Mouse (Mus musculus): ENCODE data around the gene Zranb1.
A peak's percentile ranks its signal among the peaks of the same experiment; 100 is the strongest.

The Zranb1 gene

DNA sequence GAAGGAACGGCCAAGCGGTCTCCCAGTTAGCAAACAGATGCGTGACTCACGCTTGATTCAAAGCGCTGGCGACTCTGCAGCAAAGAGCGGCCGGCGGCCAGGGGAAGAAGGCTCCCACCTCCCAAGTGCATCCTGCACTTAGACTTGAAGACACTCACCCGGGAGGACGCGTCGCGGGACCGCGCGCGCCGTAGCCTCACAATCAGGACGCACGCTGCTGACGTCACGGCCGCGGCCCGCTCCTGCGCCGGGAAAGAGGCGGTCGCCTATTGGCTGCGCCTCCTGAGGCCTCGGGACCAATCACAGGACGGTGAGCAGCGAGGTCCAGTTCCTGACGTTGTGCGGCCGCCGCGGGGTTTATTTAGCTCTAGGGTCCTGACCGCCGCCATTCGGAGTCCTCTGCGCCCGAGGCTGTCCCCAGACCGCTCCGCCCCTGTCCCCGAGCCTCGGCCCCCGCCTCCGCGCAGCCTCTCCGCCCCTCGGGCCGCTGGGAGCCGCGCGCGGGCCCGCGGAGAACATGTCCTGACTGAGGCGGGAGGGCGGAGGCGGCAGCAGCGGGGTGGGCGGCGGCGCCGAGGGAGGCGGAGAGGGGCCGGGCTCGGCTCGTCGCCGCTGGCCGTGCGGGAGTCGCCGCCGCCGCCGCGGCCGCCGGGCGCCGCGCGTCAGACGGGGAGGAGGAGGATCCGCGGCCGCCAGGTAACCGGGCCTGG lies at the start of gene Zranb1:
Zranb1 (plus strand) TSS at position 293 of the 710 bp plus-strand sequence.
- peak; percentile 98 for DNase-seq (ENCODE audit: low spot score)

DNA sequence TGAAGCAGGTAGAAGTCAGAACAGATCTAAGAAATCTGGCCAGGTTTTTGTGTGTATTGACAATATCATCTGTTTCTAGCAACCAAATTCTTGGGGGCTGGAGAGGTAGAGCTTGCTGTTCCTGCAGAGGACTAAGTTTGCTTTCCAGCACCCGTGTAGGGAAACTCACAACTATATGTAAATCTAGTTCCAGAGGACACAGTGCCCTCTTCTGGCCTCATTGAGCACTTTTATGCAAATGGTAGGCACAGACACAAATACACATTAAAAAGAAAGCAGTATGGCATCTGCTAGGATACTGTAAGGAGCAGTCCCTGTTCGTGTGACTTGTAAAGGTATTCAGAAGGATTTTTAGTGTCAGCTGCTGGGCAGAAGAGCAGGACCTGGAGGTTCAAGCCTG lies 48.6 kb upstream of the Zranb1 start:
- DNase-seq (ENCODE audit: low spot score) = no peak

DNA sequence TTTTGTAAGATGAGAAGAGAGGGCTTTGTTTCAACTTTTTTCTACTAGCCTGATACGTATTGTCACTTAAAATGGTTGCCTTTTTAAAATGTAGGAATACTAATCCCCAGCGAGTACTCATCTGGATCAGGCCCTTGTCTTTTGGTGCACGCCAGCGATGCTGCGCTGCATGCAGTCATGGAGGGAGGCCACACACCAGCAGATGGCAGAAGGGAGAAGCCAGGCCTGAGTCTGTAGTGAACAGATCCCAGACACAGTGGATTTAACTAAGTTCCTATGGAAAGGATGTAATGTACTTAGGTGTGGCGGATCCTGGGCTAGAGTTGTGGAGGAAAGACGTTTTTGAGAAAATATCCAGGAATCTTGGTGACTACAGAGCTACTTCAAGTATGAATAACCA lies 46.9 kb upstream of the Zranb1 start:
- no peak for DNase-seq (ENCODE audit: low spot score)

DNA sequence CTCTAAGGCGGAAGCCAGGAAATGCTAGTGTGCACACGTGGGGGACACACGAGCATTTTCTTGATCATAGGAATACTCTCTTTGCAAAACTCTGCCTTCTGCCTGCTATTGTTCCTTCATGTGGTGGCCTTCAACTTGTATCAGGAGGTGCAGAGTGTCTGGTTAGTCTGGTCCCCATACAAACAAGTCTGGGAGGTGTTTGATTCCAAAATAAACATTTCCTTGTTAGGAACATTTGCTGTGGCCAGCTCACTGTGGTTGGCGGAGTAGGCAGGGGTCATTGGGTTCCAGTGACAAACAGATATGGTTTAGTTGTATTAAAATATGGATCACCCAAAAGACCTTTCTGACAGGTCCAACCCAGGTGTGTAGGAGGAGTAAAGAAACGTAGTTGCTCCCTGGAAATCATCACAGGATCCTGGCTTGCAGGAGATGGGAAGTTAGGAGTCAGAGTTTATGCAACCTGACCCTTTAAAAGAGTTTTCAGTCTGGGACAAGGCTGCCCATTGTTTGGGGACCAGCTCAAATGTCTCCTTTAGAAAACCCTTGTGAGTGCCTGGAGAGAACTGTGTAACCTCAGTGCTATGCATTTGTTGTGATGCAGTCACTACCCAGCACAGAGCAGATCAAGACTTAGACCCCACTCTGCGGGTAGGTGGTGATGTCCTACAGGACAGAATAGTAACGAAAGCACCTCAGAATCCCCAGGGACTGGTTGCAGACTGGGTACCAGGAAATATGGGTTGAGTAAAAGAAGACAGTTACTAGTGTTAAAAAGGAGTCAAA lies 43.7 kb upstream of the Zranb1 start:
- DNase-seq (ENCODE audit: low spot score) = no peak

DNA sequence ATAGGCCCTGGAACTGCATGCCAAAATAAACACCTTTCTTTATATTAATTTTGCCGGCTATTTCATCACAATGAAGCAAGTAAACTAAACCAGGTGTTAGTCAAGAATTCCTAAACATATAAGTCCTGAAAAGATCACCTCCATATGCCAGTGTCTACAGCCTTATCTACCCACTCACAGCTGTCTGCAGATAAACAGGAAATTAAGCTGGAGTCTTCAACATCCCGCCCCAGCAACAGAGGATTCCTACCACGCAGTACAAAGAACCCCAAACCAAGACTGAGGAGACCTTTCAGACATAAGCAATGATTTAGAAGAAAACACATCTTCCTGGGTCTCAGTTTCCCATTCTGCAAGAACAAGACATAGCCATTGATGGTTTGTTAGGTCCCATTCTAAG lies 42.9 kb upstream of the Zranb1 start:
- DNase-seq (ENCODE audit: low spot score) = no peak

DNA sequence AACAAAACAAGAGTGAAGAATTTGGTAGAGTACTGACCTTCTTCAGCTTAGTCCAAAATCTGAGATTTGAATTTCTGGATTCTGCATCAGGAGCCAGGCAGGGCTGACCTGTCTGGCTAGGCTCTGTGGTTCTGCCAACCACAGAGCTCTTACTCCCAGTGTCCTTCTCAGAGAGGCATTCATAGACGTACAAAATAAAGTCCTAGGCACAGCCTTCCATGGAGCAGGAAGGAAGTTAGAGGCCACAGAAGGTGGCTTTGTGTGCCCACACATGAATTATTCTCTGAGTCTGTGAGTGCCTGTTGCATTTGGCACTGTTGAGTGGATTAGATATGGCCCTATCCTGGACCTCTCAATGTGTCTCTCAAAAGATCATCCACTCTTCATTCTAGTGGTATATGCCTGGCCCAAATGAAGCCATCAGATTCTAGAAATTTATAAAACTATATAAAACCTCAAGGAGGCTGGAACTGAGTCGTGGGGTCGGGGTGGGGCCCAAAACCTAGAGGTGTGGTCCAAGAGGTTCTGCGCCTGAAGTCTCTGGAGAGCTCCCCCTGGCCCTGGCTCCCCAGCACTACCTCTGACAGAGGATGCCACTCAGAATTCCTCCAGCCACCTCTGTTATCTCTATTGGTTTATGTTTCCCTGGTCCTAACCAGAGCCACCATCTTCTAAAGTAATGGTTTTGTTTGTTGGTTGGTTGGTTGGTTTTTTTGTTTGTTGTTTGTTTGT lies 42.3 kb upstream of the Zranb1 start:
- no peak for DNase-seq (ENCODE audit: low spot score)

DNA sequence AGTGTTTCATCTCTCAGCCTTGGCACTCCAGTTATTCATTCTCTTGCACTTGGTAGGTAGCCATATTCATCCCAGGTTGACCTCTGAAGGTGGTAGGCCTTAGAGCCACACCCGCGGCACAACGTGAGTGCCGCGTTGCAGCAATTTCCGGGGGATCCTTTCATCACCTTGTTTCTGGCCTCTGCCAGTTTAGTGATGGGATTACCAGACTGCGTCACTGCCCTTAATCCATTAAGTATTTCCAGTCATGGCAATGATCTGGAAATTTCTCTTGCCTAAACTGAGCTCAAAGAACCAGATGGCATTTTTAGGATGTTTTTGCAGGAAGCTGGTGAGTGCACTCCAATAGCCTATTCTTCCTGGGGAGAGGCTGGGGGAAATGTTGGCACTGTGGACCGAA lies 41.3 kb upstream of the Zranb1 start:
- no peak for DNase-seq (ENCODE audit: low spot score)

DNA sequence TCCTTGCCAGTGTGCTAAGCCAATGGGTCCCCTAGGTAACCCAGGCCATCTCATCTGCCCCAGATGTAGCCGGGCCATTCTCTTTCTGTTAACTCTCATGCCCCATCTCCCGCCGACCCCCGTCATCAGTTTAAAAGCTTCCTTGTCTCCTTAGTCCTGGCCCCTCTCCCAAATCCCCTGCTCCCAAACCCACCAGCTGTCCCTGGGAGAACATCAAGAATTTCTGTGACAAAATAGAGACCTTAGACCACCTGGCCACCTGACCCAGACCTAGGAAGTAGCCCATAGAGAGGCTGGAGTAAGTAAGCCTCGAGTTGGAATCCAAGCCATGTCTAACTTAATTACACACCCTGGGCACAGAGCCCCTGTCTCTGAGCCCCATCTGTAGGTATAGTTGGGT lies 40.7 kb upstream of the Zranb1 start:
- DNase-seq (ENCODE audit: low spot score) = no peak

DNA sequence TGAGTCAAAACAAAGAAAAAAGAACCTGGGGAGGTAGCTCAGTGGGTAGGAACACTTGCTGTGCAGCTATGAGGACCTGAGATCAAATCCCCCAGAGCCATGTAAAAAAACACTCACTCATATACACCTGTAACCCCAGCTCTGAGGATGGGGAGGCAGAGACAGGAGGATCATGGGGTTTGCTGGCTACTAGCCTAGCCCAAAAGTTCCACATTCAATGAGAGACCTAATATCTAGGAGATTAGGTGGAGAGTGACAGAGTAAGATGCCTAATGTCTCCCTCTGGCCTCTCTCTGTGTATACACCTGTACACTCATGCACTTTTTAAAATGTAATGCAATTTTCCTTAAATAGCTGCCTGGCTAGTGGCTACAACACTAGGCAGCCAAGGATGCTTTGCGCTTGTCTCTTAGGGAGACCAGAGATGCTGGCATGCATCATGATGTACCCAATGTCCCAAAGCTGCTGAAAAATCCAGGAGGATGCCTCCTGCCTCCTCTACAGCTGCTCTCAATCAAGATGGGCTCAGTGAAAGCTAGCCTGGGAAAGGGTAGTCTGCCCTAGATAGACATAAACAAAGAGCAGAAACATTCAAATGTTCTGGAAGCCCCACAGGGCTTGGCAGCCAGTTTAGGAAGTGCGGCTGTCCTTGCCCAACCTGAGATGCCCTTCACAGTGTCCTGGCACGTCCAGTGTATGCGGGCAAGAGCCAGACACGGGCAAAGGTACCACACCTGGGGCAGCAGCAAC lies 39.2 kb upstream of the Zranb1 start:
- no peak for DNase-seq (ENCODE audit: low spot score)

DNA sequence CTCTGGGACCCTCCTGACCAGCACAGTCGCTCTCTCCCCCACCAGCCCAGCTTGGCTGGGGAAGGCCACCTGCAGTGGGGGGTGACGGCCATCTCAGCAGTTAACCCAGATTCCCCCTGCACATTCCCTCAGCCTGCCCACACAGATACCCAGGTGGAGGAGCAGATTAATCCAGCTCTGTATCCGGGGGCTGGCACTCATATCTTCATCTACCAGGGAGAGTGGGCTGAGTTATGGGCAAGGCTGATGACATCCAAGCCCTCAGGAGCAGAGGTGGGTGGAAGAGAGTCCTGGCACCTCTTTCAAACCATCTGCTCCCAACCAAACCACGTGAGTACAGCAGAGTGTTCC lies 38.7 kb upstream of the Zranb1 start:
- no peak for DNase-seq (ENCODE audit: low spot score)

DNA sequence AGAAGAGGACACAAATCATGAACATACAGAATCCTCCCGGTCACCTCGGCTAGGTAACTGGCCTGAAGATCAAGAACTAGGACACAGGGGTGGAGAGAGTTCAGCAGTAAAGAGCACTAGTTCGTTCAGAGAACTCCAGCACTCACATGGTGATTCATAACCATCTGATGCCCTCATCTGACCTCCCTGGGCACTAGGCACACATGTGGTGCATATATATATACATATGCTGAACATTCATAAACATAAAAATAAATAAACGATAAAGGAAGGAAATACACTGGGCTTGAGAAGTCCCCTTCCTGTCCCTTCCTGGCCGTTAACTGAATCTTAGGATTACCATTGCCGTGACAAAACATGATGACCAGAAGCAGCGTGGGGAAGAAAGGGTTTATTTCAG lies 38.1 kb upstream of the Zranb1 start:
- no peak for DNase-seq (ENCODE audit: low spot score)

DNA sequence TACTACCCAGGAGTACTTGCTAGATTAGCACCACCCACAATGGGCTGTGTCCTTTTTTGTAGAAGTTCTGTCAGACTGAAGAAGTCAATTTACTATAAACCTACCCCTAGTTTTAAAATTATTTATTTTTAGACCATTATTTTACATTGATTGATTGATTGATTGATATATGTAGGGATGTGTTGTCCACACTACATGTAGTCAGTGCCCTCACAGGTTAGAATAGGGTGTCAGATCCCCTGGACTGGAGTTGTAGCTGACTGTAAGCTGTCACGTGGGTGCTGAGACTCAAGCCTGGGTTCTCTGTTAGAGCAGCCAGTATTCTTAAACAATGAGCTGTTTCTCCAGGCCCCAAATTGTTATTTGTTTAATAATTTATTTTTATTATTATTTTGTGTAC lies 37.6 kb upstream of the Zranb1 start:
- no peak for DNase-seq (ENCODE audit: low spot score)

DNA sequence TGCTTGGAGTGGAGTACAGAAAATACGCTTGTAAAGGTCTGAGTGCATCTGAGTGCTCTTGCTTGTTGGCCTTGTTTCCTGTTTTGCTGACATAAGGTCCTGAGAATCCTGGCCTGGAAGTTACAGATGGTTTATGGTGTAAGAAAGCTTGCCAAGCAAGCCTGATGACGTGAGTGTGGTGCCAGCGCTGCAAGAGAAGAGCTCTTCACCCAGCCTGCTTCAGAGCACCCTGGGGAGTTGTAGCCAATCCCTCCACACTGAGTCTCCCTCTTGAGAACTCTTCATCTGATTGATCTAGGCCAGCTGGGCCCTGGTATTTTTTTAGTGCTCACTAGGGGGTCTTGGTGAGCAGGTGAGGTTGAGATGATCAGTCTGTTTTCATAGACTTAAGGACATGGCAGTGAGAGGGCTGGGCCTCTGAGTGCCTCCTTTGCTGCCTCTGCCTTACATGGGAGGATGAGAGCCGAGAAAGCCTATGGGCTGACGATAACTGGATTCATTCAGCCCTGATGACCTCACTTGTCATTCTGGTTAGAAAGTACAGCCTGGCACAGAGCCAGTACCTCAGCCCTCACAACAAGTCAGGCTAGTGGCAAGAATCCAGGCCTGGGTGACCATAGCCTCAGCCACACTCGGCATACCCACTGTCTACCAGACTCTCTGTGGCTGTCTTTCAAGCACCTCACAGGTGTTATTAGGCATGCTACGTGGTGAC lies 35.9 kb upstream of the Zranb1 start:
- no peak for DNase-seq (ENCODE audit: low spot score)

DNA sequence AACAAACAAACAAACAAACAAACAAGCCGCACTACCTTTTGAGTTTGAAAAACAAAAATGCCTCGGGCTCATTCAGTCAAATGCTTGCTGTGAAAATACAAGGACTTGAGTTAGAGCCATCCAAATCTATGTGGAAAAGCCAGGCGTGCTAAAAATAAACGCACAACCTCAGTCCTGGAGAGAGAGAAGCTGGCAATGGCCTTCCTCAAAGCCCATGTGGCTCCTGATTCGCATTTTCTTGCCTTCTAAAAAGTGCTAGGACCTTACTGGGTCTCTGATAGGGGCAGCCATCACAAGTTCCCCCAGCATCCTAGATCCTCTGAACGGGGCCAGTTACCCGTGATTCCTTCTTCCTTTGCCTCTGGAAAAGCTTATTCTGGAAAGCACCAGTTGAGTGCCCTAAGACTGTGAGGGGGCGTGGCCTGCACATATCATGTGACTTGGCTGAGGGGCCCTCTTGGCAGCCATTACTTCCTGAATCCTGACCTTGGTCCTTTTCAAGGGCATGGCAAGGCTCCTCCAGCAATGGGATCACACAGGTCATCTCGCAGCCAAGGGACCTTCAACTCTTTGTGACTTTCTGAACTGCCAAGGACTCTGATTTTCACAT lies 34.6 kb upstream of the Zranb1 start:
- no peak for DNase-seq (ENCODE audit: low spot score)

DNA sequence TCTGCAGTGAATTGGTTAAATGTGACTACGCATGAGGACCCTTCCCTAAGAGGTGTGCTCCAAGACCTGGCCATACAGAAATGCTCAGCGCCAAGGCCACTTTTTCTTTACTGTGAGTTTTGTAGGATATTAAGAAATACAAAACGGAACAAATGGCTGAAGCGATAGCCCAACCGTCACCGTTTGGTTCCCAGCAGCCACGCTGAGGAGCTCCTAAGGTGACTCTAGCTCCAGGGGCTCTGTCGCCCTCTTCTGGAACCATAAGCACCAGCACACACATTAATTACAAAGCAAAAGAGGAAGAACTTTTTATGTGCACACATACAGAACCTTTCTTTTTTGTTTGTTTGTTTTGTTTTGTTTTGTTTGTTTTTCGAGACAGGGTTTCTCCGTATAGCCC lies 33.7 kb upstream of the Zranb1 start:
- no peak for DNase-seq (ENCODE audit: low spot score)

DNA sequence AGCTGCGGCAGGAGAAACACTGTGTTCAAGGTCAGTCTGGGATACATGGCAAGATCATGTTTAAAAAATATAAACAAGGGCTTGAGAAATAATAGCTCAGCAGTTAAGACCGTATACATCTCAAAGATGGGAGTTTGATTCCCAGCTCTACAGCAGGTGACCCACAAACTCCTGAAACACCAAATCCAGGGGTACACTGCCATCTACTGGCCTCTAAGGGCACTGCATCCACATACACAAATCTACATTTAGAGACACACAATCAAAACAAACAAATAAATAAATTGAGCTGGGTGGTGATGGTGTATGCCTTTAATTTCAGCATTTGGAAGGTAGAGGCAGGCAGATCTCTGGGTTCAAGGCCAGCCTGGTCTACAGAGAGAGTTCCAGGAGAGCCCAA lies 32.7 kb upstream of the Zranb1 start:
- no peak for DNase-seq (ENCODE audit: low spot score)

DNA sequence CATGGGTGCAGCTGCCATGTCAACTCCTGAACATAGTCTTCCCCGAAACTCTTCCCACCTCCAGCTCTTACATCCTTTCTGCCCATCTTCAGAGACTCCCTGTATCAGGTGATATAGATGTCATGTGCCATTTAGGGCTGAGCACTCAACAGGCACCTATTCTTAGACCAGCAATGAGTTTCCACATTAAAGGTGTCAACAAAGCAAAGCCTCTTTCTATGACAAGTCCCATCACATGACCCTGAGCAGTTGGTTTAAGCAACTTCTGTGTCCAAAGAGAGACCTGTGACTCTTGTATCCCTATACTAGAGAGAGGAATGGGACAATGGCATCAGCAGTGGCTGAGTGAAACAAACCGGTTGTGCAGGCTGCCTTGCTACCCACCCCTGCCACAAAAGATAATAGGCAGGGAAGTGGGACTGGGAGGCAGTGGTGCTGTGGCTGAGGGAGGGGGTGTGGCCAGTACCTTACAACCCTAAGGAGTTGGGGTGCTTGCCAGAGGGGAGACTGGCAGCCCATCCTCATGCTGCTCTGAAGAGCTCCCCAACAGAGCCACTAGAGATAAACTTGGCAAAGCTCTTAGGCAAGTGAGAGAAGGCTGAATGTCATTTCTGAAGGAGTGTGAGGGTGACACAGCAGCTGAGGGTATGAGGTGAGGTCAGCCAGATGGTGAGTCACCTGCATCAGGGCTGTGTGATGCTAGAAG lies 30.0 kb upstream of the Zranb1 start:
- no peak for DNase-seq (ENCODE audit: low spot score)

DNA sequence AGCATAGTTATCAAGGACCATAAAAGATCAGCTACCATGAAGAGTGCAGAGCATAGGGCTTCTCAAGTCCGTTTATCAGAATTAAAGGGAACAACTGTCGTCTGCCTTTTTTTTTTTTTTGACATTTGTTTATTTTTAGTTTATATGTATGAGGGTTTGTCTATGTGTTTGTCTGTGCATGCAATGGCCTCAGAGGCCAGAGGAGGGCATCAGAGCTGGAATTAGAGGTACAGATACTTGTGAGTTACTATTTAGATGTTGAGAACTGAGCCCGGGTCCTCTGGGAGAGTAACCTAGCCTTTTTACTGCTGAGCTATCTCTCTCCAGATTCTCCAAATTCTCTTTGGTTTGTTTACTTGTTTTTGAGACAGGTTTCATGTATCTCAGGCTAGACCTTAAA lies 27.1 kb upstream of the Zranb1 start:
- DNase-seq (ENCODE audit: low spot score) = no peak

DNA sequence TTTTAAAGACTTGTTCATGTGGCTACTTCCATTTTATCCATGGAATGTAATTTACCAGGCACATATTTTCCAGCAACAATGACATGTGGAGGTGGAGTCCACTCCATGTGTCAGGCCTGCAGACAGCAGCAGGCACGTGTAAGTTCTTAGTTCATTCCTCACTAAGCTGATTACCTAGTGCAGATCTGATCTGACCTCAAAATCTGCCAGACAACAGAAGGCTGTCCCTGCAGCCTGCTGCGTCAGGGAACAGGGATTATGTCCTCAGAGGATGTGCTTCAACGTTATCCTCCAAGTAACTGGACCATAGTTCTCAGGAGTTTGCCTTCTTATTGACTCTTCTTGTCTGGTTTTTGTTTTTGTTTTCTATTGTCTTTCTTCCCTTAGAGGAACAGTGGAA lies 9.0 kb upstream of the Zranb1 start:
- no peak for DNase-seq (ENCODE audit: low spot score)

DNA sequence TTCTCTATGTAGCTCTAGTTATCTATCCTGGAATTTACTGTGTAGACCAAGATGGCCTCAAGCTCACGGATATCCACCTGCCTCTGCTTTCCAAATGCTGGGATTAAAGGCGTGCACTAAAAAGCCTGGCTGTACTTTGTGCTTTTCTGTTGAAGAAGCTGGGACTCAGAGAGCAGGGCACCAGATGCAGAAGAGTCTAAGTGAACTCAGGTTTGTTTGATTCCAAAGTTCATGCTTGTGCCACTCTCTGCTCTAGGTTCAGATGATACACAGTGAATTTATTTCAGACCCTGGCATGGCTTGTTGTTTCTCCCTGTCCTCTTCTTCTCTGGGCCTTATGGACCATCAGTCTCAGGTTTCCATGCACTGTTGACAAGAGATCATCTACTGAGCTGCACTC lies 5.7 kb upstream of the Zranb1 start:
- no peak for DNase-seq (ENCODE audit: low spot score)

DNA sequence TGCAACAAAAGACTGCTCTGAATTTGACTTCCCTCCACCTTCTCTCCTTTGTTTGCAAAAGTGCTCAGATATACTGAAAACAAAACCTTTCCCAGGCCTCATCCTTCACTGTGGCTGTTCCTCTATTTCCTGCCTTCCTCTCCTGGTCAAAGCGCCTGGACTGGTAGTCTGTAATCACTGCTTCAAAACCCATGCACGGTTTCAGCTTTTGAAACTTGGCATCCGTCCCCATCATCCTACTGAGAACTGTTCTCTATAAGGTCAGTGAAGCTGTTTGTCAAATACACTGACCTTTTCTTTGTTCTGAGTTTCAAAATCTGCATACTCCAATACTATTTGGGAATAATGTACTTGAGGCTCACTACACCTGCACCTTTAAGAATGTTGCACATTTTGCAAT lies 3.7 kb upstream of the Zranb1 start:
- DNase-seq (ENCODE audit: low spot score) = no peak
